Mouse (Mus musculus) ovary, postnatal 14 days (tissue): Measurements from ENCODE around the gene Trim69.
A peak's percentile ranks its signal among the peaks of the same experiment; 100 is the strongest.

ENCODE experiments used
- DNase-seq: peaks from one replicate; pipeline ENCODE4 v3.0.0; 2022; ENCODE audit warnings: low spot score

Trim69 gene

DNA sequence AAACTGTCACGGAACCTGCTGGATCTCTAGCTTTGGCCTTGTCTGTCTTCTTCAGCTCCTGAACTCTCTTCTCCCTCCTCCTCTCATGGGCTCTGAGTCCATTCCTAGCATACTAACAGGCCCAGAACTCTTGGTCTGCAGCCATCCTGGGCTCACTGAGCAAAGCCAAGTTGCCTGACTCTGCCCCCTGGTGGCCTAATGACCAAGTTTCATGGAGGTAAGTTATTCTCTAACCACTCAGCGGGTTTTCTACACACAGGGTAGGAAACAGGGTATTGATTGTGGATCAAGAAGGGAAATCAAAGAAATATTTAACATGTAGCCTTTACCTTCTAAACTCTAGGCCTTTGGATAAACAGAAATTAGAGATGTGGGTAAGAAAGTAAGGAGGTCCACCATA lies at the start of gene Trim69:
TSS of gene Trim69 (plus strand) at position 21 of the 400 bp plus-strand sequence.
- peak; percentile 77 for DNase-seq

DNA sequence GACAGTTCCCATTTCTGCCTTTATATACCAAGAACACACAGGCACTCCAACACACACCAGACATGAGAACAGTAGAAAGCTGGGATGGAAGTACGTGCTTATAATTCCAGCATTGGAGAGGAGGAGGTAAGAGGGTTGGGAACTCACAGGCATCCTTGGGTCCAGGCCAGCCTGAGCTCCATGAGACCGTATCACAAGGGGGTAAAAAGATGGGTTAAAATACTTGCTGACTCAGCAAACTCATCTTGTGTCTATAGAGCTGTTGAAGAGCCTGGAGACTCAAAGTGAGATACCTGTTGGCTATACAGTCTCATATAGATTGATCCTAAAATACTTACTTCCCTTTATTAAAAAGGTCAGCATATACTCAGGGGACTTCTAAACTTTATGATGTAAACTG lies 43.6 kb upstream of the Trim69 start:
- no peak for DNase-seq

DNA sequence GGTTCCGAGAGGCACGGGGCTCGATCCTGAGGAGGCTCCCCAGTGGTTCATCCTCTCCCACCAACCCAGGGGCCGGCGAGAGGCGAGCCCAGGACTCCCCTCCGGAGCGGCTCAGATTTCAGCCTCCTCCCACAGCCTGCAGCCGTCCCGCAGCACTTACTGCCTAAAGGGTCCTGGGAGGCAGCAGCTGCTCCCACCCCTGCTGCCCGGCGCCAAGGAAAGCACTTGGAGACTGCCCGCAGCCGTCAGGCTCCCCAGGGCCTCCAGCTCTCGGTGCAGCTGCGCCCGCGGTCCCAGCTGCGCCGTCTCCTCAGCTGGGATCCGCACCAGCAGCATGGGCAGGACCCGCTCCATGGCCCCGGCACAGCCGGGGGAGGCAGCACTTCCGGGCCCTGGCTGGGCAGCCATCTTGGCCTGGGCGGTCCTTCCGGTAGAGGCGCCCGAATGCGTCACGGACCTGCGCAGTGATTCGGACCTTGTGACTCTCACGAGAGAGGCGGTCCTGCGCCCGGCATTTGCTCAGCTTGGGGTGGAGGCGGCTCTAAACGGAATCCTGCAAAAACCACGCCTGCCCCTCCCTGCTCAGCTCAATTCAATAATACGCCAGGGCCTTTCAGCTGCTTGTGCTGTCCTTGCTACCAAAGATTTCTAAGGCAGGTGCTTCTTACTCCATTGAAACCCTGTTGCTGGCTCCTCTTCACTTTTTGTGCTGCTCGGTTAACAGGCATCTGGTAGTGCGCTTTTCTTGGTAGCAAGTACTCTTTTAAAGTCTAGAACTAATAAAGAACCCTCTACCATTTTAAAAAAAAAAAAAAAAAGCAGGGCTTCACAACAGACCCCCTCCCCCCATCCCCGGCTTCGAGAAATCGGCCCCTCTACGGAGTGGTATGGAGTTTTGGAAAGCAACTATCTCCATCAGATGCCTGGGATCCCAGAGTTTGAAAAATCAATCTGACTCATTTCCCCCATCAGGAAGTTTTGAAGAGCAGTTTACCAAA lies 42.2 kb upstream of the Trim69 start, which contains the start of gene Spg11:
TSS of gene Spg11 (minus strand) at position 426 of the 998 bp plus-strand sequence.
- peak; percentile 93 for DNase-seq

DNA sequence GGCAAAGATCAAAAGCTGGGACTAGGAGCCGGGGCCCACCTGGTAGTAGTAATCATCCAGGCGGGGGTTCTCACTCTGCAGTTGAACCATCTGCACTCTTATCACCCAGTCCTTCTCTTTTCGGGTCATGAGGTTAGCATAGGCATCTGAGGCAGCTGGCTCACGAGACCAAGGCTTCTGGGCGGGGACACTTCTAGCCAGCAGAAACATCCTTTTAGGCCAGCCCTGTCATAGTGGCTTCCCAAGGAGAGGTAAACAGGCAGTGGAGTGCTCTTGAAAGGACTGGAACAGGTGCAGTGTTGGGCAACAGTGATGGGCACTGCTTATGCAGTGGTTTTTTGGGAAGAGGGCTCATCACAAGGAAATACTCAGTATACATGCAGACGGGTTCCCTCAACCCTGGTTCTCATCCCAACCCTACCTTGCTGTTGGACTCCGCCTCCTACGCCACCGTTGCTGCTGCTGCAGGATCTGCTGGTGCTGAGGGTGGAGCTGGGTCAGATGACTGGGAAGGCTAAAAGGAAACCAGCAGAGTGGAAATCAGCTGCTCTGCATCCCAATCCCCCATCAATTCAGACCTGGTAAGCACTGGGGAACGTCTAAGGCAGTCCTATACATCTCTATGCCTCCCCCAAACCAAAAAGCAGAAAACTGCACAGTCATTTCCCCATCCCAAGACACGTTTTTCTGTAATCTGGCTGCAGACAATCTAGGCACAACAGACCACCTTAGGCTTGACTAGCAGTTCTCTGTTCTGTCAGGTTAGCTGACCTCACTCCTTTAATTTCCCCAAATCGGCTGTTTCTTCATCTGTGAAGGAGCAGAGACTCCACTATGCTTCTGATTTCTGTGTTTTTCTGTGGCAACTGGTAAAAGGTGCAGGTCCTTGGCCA lies 34.6 kb upstream of the Trim69 start:
- no peak for DNase-seq

- DNase-seq = no peak
These were observed 33.6 kb upstream of the Trim69 start for GRCm38 (mm10) chr2:122126765-122127347.

GRCm38 (mm10) chr2:122127635-122128034 lies 32.9 kb upstream of the Trim69 start:
- DNase-seq = no peak

DNA sequence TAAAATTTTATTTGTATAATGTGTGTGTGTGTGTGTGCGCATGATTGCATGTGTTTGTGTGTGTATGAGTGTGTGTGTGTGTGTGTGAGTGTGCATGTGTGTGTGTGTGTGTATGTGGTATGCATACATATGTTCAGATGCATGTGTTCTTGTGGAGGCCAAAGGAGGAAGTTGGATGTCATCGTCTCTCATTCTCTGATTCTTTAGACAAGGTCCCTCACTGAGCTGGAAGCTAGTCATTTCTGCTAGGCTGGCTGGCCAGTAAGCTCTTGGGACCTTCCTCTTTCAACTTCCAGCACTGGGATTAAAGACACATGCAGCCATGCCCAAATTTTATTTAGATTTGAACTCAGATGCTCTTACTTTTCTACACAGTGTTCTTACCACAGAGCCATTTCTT lies 28.4 kb upstream of the Trim69 start:
- no peak for DNase-seq

DNA sequence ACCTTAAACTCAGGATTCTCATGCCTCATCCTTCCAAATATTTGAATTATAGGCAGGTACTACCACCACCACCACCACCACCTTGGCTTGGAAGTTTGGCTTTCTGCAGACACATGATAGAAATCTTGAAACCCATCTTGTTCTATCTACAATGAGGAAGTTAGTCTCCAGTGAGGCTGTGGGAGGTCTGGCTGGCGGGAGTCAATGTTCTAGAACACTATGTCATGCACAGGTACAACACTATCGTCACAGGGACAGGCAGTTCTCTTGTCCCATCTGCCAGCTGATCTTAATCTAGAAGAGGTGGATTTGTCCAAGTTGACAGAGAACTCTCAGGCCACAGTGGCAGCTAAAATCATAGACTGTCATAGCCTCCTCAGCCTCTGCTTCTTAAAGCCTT lies 27.9 kb upstream of the Trim69 start:
- no peak for DNase-seq

DNA sequence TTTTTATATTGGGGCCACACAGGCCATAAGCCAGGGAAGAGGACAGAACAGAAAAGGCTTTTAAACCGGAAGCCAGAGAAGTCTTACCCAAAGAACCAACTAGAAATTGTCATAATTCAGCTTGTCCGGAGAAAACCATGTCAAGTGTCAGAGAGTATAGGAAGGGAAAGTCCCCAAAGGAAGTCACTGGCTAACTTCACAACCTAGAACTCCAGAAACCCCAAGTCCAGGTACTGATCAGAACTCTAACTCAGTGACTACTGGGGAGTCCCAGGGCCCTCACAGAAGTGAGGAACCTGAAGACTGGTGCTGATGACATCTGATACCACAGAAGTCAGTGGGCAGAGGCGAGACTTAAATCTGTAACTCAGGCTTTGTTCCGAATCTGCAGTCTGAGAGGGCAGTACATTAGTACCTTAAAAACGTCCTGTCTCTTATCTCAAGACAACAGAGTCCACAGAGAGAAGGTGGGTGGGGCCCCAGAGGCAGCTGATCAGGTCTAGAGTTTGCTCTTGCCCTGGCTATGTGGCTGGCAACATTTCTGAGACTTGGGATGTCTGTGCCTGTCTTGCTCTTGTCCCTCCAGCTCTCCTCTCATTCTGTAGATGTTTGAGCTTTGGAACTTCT lies 22.5 kb upstream of the Trim69 start:
- no peak for DNase-seq

- no peak for DNase-seq
These were observed 19.7 kb upstream of the Trim69 start for GRCm38 (mm10) chr2:122140815-122141214.

DNA sequence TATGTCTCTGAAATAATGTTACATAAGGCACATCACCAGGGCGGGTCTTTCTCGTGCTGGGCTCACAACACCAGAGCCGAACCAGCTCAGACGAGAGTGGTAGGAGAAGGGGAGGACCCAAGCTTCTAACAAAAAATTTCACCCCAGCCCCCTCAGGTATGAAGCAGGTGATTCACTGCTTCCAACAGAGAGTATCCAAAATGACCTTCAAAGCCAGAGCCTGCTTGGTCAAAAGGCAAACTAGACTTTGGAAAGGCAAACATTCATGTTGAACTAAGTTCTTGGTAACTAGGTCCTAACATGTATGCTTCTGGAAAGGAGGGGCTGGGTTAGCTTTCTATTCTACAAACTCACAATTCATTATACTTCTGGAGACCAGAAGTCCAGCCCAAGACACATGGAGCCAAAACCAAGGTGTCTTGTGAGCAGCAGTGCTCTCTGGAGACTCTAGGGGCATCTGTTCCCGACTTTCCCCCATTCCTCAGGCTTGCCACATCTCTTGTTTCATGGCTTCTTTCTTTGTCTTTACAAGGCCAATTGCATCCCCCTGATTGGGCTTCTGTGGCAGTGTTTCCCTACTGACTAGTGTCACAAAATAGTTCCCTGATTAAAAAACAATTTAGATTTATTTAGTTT lies 19.1 kb upstream of the Trim69 start:
- no peak for DNase-seq

DNA sequence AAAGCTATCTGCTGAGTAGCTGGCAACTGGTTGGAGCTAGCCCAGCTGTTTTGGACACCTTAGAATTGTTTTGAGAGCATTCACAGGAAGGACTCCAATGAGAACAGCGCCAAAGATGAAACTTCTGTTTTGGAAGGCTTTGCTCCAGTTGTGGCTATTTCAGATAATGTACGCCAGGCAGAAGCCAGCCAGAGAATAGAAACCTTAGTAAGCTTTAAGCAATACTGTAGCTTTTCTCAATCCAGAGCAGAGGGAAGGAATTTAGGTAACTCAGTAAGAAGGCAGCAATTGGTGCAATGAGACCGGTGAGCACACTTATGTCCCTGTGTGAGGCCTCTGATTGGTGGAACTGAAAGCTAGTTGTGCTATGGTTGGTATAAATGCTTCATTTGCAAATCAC lies 17.4 kb upstream of the Trim69 start:
- DNase-seq = no peak

DNA sequence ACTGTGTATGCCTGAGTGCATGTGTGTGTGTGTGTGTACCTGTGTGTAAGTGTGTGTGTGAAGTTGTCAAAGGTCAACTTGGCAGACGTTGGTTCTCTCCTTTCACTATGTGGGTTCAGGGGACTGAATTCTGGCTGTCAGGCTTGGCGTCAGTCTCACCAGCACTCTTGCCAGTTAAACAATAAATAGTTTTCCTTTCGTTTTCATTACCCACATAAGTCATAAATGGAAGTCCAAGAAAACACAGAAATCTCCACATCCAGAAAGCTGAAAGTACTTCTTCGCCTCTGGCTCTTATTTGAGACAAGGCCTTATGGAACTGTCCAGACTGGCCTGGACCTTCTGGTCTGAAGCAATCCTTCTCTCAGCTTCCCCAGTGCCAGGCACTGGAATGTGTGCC lies 14.7 kb upstream of the Trim69 start:
- DNase-seq = no peak

DNA sequence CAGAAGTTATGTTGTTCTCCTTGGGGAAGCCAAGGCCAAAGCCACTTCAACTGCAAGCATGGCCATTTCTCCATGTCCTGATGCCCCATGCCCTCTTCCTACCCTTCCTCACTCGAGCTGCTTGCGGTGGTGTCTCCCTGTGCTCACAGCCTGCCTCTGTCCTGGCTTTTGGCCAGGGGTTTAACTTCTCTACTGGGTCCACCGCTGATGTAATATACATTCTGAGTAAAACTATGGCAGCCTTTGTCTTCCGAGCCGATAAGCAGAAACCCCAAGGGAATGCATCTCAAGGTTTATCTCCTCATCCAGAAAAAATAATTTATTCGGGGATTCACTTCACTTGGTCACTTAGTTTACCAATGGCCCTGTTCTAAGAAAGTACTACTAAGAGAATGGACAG lies 13.8 kb upstream of the Trim69 start:
- no peak for DNase-seq

DNA sequence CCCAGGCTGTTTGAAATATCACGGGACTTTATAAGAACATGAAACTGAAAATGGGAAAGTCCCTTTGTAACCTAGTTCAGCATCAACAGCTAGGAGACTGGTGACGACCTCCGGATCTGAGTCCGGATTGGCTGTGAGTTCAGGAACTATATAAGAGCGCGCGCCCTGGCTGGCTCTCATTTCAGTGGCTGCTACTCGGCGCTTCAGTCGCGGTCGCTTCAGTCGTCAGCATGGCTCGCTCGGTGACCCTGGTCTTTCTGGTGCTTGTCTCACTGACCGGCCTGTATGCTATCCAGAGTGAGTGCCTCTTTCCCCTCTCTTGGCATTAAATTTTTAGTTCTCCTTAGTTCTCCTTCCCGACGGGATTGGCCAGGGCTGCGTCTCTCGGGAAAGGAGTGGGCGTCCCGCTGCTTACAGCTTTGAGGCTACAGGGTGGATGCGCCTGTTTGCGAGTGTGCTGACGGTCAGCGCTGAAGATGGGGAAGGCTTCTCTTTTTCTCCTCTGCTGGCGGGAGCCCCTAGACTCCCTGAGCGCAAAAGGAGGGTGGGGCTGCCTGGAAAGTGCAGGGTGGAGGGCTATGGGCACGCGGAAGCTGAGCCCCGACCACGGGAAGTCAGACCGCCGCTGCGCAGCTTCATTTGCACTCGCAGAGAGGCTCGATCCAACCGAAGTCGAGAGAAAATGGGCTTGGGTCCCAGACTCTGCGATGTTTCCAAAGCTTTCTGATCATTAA lies 12.8 kb upstream of the Trim69 start, which contains the start of gene B2m:
TSS of gene B2m (plus strand) at position 179 of the 734 bp plus-strand sequence.
- DNase-seq = peak; percentile 95

- DNase-seq = peak; percentile 50
These were observed 12.1 kb upstream of the Trim69 start for GRCm38 (mm10) chr2:122148242-122148917.

DNA sequence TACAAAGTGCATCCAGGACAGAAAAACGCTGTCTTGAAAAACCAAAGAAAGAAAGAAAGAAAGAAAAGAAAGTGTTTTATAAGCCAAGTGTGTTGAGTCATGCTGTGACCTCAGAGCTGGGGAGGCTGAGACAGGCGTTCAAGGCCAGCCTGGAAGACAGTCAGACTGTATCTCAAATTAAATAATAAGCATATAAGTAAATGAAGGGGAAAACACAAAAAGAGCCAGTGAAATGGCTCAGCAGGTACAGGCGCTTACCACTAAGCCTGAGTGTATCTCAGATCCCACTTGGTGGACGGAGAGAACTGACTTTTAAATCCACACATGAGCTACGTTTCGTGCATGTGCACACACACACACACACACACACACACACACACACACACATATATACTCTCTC lies 11.2 kb upstream of the Trim69 start:
- DNase-seq = no peak

- DNase-seq = no peak
These were observed 10.8 kb upstream of the Trim69 start for GRCm38 (mm10) chr2:122149716-122150115.

GRCm38 (mm10) chr2:122151221-122151620 lies 9.3 kb upstream of the Trim69 start:
- DNase-seq = no peak

- no peak for DNase-seq
These were observed 7.7 kb upstream of the Trim69 start for GRCm38 (mm10) chr2:122152850-122153249.
